Mouse (Mus musculus) frontal cortex, postnatal 36 days (tissue): ENCODE measurements around the gene Slc27a3.

Experiments
- DNase-seq, 2 experiments: peaks; one replicate each; pipeline ENCODE4 v3.0.0; 2022; ENCODE audit warnings: low spot score in 2 of 2

Gene Slc27a3

GRCm38 (mm10) chr3:90391004-90391403, 1.3 kb upstream of the Slc27a3 start:
- DNase-seq: no peak

GRCm38 (mm10) chr3:90388726-90389510, 820 bp downstream of the Slc27a3 start:
- DNase-seq: no peak

GRCm38 (mm10) chr3:90388192-90388591, 1.5 kb downstream of the Slc27a3 start:
- DNase-seq: no peak

GRCm38 (mm10) chr3:90387483-90387882, 2.3 kb downstream of the Slc27a3 start:
- peak in 1 of 2 experiments; percentile 30 for DNase-seq

- DNase-seq: no peak
Measured at GRCm38 (mm10) chr3:90386817-90387216, 2.9 kb downstream of the Slc27a3 start.

GRCm38 (mm10) chr3:90384851-90385375, 4.8 kb downstream of the Slc27a3 start:
- DNase-seq: no peak

- no peak for DNase-seq
Measured at GRCm38 (mm10) chr3:90383690-90384089, 6.0 kb downstream of the Slc27a3 start.

GRCm38 (mm10) chr3:90381727-90382126, 8.0 kb downstream of the Slc27a3 start:
- DNase-seq: no peak

- DNase-seq: no peak
Measured at GRCm38 (mm10) chr3:90378496-90378895, 11.2 kb downstream of the Slc27a3 start.

- DNase-seq: no peak
Measured at GRCm38 (mm10) chr3:90376247-90376585, 13.5 kb downstream of the Slc27a3 start.

GRCm38 (mm10) chr3:90375562-90376246, 14.0 kb downstream of the Slc27a3 start:
- no peak for DNase-seq

- no peak for DNase-seq
Measured at GRCm38 (mm10) chr3:90374368-90374767, 15.4 kb downstream of the Slc27a3 start.

GRCm38 (mm10) chr3:90373432-90374028, 16.2 kb downstream of the Slc27a3 start:
- peak; percentile 70 to 90 for DNase-seq

- DNase-seq: no peak
Measured at GRCm38 (mm10) chr3:90372817-90373216, 16.9 kb downstream of the Slc27a3 start.

GRCm38 (mm10) chr3:90371857-90372256, 17.9 kb downstream of the Slc27a3 start:
- no peak for DNase-seq

- DNase-seq: peak; percentile 38 to 70
Measured at GRCm38 (mm10) chr3:90369041-90369440, 20.7 kb downstream of the Slc27a3 start.

- DNase-seq: no peak
Measured at GRCm38 (mm10) chr3:90367001-90367632, 22.6 kb downstream of the Slc27a3 start.

GRCm38 (mm10) chr3:90362346-90362745, 27.4 kb downstream of the Slc27a3 start:
- no peak for DNase-seq

GRCm38 (mm10) chr3:90361476-90361875, 28.3 kb downstream of the Slc27a3 start:
- DNase-seq: no peak

- no peak for DNase-seq
Measured at GRCm38 (mm10) chr3:90359230-90359629, 30.5 kb downstream of the Slc27a3 start.

GRCm38 (mm10) chr3:90357959-90358358, 31.8 kb downstream of the Slc27a3 start:
- DNase-seq: no peak

GRCm38 (mm10) chr3:90347847-90348246, 41.9 kb downstream of the Slc27a3 start:
- no peak for DNase-seq
